Mouse (Mus musculus) c-Kit-positive CD71-positive TER-119-positive erythroid progenitor cells, embryonic 14.5 days (primary cell): ENCODE measurements around the gene Mcoln1.
A peak's percentile ranks its signal among the peaks of the same experiment; 100 is the strongest.

Source experiments
- DNase-seq: peaks from one replicate; pipeline ENCODE4 v3.0.0-alpha.2; 2013; ENCODE audit warnings: low spot score

Gene Mcoln1

GRCm38 (mm10) chr8:3498583-3498982 is 1.7 kb upstream of the Mcoln1 start:
- no peak for DNase-seq

- DNase-seq: no peak
Observed at GRCm38 (mm10) chr8:3499751-3500150, 506 bp upstream of the Mcoln1 start.

- no peak for DNase-seq
Observed at GRCm38 (mm10) chr8:3502217-3502616, 2.0 kb downstream of the Mcoln1 start.

GRCm38 (mm10) chr8:3507979-3508754 is 7.9 kb downstream of the Mcoln1 start:
- DNase-seq: no peak

DNA sequence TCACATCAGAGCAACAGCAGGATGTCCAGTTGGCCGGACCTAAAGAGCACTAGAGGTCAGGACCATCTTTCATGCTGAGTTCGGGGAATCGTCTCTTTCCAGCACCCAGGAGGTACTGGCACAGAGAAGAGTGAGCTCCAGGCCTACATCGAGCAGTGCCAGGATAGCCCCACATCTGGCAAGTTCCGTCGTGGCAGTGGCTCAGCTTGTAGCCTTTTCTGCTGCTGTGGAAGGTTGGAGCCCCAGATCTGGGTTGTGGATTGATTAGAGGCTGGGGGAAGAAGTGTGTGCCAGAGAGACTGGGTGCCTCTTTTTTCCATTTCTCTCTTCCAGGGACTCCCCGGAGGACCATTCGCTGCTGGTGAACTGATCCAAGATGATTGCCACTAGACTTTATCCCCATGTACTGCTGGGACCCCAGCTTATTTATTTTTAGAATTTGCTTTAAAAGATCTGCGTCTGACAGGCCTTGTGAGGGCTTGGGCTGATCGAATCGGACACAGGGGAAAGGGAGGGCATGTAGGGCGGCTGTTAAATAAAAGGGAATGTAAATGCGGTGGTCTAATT is 14.5 kb downstream of the Mcoln1 start:
- no peak for DNase-seq

DNA sequence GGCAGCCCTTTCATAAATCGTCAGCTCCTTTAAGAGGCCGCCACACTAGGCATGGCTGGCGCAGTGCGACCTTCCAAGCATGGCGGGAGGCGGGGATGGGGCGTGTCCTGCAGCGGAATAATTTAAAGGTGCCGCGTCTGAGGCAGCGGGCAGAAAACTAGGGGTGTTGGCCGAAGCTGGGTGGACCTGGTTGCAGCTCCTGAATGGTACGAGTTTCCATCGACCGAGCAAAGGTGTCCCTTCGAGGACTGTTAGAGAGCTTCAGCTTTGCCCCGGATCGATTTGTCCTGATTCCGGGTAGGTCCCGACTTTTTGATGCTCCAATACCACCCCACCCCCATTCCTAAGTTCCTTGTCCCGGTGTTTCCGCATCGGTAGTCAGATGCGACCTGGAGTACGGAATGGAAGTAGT is 15.0 kb downstream of the Mcoln1 start, which contains the start of gene Pnpla6:
Gene Pnpla6 (plus strand): TSS at position 125 of the 412 bp plus-strand sequence.
- DNase-seq: peak; percentile 80

DNA sequence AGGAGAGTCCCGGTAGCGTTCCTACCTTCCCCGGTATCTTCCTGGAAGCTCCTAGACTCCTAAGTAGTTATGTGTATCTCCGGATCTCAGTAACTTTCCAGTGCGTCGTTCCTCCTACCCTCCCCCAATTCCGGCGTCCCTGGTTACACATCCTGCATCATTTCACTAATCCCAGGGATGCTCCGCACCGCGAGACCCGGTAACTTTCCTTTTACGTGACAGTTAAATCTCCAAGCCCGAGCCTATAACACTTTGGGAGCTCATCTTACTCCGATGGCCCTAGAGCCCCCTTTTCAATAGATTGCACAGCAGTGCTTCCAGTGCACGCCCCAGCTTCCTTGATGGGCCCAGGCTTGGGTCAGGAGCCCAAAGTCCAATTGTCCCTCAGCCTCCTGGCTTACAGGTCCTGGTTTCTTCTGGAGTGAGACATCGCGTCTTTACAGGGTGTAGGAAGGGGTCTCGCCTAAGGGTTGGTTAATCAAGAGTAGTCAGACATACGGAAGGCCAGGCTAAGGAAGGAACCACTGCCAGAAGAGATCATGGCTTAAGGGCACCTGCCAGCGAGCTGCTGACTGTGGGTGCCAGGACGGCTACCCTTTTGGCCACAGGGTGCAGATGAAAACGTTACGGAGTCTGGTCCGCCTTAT is 15.6 kb downstream of the Mcoln1 start:
- peak; percentile 23 for DNase-seq

DNA sequence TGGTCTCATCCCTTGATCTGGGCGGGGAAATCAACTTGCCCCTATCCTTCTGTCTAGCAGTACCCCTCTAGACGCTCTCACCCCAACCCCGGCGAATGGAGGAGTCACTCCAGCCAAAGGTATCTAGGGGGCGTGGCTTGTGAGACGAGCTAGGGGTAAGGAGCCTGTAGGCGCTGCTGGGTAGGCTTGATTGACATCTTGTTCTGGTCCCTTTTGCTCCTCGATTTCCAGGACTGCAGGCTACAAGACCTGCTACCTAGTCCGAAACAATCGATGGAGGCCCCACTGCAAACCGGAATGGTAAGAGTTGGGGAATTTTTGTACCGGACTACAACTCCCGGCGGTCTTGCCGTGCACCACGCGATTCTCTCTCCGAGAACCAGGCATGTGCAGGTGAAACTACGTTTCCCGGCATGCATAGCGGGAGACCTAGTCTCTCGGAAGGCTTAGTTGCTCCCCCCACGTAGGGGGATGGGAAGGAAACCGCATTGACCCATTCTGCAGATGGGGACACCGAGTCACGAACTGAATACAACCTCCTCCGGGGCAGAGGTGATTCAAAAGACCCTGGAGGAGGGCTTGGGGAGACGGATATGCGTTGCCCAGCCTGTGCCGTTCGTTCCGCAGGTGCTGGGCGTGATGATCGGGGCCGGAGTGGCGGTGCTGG is 16.3 kb downstream of the Mcoln1 start:
- DNase-seq: peak; percentile 91

DNA sequence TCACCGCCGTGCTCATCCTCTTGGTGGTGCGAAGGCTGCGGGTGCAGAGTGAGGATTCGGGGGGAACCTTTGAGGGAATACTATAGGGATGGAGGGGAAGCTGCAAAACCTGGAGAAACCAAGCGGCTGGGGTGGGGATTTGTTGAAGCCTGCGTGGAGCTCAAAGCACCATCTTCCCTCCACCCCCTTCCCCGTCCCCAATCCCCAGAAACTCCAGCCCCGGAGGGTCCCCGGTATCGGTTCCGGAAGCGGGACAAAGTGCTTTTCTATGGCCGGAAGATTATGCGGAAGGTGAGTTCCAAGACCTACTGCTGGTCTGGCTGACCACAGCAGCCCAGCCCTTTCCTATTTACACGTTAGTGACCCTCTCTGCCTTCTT is 16.8 kb downstream of the Mcoln1 start:
- no peak for DNase-seq

GRCm38 (mm10) chr8:3522007-3522697 is 21.9 kb downstream of the Mcoln1 start:
- peak; percentile 76 for DNase-seq

GRCm38 (mm10) chr8:3530816-3531215 is 30.6 kb downstream of the Mcoln1 start:
- no peak for DNase-seq

DNA sequence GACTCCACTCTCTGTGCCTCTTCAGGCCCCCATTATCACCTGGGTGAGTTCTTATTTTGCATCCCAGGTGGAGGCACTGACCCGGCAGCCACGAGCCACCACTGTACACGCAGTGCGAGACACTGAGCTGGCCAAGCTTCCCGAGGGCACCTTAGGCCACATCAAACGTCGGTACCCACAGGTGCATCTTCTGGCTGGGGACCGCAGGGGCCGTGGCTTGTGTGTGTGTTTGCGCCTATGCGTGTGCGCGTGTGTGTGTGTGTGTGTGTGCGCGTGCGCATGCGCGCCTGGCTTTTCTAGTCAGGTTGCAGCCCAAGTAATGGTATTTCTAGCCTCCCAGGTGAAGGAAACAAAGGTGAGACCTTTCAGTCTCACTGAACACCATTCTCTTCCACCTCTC is 31.7 kb downstream of the Mcoln1 start:
- DNase-seq: no peak

- peak; percentile 78 for DNase-seq
Observed at GRCm38 (mm10) chr8:3536053-3536841, 36.0 kb downstream of the Mcoln1 start.

GRCm38 (mm10) chr8:3536940-3537339 is 36.7 kb downstream of the Mcoln1 start:
- DNase-seq: no peak

DNA sequence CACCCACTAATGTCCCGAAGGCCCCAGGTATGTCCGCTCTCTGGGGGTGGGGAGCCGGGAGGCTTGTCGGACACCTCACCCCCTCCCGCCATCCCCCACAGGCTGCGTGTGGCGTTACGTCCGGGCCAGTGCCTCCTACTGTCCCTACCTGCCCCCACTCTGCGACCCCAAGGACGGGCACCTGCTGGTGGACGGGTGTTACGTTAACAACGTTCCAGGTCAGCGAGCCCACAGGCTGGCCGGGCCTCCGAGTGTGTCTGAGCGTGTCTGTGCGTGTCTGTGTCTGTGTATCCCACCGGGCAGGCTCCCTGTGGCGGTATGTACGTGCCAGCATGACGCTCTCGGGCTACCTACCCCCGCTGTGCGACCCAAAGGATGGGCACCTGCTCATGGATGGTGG is 37.4 kb downstream of the Mcoln1 start:
- no peak for DNase-seq

DNA sequence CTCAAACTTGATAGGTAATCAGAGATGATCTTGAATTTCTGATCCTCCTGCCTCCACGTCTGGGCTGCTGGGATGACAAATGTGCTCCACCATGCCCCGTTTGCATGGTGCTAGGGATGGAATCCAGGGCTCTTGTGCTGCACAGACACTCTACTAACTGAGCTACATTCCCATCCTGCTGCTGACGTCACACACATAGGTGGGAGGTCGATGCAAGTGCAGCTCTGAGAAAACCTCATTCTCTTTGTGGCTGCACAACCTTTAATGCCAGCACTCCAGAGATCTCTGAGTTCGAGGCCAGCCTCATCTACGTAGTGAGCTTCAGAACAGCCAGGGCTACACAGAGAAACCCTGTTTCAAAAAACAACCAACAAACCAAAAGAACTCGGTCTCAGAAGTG is 38.9 kb downstream of the Mcoln1 start:
- DNase-seq: no peak

DNA sequence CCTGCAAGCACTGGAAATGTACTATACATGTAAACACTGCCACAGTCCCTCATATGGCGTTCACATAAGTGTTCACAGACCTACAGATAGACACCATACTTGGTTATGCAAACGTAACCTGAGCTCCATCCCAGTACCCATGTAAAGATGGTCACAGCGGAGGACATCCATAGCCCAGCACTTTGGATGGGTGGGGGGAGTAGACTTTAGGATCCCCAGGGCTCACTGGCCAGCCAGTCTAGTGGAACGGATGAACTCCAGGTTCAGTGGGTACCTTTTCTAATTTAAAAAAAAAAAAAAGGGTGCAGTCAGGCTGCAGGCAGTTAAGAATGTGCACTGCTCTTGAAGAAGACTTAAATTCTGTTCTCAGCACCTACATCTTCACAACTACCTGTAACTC is 39.8 kb downstream of the Mcoln1 start:
- DNase-seq: no peak

DNA sequence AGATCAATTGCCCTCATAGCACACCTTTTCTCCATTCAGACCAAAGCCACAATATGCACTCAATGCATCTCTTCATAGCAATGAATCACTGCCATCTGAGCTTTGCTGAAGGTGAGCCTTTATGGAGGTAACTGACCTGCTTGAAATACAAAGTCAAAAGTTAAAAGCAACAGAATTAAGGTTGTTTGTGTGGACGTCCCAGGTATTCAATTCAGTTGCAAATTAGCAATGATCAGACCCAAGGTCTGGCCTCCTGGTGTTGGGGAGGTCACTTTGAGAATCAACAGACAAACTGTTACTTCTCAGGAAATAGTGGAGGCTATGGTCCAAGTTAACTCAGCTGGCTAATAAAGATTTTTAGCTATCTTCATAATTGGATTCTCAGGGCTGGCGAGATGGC is 46.3 kb downstream of the Mcoln1 start:
- no peak for DNase-seq

DNA sequence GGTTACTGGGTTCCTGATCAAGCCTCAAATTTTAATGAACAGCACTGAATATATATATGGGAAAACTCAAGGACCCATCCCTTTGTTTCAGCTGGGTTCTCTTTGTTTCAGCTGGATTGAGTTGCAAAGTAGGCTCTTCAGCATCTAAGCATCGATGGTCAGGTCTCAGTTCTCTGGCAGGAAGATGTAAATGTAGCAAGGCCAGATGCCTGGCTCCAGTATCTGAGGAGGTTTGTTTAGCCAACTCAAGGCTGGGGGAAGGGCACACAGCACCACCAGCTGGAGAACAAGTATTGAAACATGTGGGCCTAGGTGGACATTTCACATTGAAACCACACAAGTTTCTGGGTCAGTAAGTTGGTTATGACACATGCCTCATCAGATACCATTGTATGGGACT is 52.0 kb downstream of the Mcoln1 start:
- no peak for DNase-seq

GRCm38 (mm10) chr8:3556114-3556513 is 55.9 kb downstream of the Mcoln1 start:
- no peak for DNase-seq
